Mouse (Mus musculus) embryonic fibroblast, embryonic 13.5 days (primary cell): ENCODE measurements around the gene Exoc3l4. TPM values are rescaled to one million over a fixed set of nuclear protein-coding genes. Genes with fewer than 3 reads are reported as not detected.

Experiments used
- H3K27ac ChIP-seq: 2 replicates; pipeline ENCODE4 v1.5.1; 2012; ENCODE audit warnings: low read length, control low read depth, inconsistent platforms; ENCODE audit not compliant: insufficient read depth
- H3K4me1 ChIP-seq: 2 replicates; pipeline ENCODE4 v1.6.1; 2011; ENCODE audit warnings: low read length; ENCODE audit not compliant: control insufficient read depth, insufficient read depth
- H3K4me3 ChIP-seq: 2 replicates; pipeline ENCODE4 v1.5.1; 2011; ENCODE audit warnings: mild to moderate bottlenecking, control low read depth, low read length; ENCODE audit not compliant: insufficient read depth
- CTCF ChIP-seq: IDR thresholded peaks from 2 replicates; pipeline ENCODE4 v1.5.1; 2011; ENCODE audit warnings: mild to moderate bottlenecking, control low read depth, low read length, moderate library complexity, borderline replicate concordance; ENCODE audit not compliant: insufficient read depth
- POLR2A ChIP-seq: IDR thresholded peaks from 2 replicates; pipeline ENCODE4 v1.6.1; 2011; ENCODE audit warnings: low read depth, mild to moderate bottlenecking, control low read depth, low read length, moderate library complexity
- polyA plus RNA-seq: library from polyadenylated mRNA; stranded (reverse); fragments of >200 nt; gene quantifications from 2 replicates; pipeline ENCODE4 v1.2.4, GENCODE M21; 2011; ENCODE audit warnings: low read depth; ENCODE audit not compliant: missing spikeins, insufficient read length

Exoc3l4 gene
- 6.2 and 6.4 TPM in 2 replicates for polyA plus RNA-seq

DNA sequence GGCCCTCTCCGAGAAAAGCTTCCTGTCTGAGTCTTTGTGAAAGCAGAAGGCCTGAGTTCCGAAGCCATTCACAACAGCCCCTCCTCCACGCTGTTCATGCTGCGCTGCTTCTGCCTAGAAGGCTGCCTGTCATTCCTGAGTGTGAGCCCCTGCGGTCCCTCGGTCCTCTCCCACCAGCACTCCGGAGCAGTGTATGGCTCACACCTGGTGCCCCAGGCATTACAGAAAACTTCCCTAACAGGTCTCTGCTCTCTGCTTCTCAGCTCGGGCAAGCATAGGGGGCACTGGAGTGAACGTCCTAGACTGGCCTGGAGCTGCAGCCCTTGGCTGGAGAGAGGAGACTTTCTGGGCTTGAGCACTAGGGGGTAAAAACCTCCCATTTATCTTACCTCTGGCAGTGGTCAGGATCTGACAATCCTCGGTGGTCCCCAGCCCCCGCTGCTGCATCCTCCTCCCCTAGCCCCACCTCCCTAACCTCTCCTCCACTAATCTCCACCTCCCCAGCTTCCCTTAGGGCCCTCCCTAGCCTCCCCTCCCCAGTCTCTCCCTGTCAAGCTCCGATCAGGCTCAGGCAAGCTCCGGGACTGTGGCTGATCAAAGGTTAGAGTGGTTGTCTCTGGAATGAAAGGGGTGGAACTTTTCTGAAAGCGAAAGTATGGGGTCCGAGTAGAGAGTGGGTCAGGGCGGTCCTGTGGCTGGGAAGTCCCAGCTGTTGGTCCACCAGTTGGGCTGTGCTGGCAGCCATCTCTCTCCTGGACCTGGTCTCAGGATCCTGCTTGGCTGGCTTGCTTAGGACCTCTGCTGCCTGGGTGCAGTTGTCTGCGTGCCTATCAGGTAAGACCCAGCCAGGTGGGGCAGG, at the start of gene Exoc3l4:
TSS of gene Exoc3l4 (plus strand) at position 97 of the 859 bp plus-strand sequence.
- TF ChIP-seq CTCF: no peak
- TF ChIP-seq POLR2A: 0 out of 2 replicates have a peak, but pooled peaks have one; percentile 15
- no peaks in the 10 kb centered on the region for H3K4me1 ChIP-seq
- no peak within 1 kb of the TSS for H3K27ac ChIP-seq

DNA sequence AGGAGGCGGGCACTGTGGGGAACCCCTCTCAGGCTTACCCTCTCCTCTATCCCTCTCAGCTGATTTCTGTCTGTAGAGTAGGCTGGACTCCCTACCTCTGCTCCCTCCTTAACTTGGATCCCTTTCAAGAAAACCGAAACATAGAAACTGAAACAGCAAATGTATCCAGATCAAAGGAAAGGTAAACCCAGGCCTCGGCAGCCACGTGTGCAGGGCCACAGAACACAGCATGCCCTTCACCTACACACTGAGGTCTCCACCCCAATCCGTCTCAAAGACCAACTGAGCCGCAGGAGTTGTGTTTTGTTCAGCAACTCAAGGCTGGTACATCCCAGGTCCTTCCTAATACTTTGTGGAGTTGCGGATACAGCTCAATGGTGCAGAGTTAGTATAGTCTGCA, 49.8 kb upstream of the Exoc3l4 start:
- Histone ChIP-seq H3K27ac (no peak overlapping the region), H3K4me1 (peaks cover 15% of the 10 kb centered on the region), H3K4me3 (no peak overlapping the region)
- TF ChIP-seq CTCF: no peak
- TF ChIP-seq POLR2A: no peak

More for the DNA sequence above, at the start of gene Exoc3l4:
- no peak within 1 kb of the TSS for H3K4me3 ChIP-seq

DNA sequence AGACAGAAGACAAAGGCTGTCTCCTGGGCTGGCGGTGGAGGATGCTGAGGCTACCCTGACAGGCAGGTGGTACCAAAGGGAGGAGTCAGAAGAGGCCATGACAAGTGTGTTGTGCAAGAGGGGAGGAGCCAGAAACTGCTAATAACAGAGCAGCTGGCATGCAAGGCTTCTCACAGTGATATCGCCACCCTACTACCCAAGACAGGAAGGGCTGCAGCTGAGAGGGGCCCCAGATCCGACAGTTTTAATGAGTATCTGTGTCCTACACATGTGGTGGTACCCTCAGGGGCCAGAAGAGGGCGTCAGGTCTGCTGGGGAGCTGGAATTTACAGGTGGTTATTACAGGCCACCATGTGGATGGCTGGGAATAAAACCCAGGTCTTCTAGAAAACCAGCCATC, 46.6 kb upstream of the Exoc3l4 start:
- no peak for TF ChIP-seq POLR2A
- TF ChIP-seq CTCF: no peak
- Histone ChIP-seq H3K27ac (no peak overlapping the region), H3K4me3 (no peak overlapping the region), H3K4me1 (peaks cover 9% of the 10 kb centered on the region)

DNA sequence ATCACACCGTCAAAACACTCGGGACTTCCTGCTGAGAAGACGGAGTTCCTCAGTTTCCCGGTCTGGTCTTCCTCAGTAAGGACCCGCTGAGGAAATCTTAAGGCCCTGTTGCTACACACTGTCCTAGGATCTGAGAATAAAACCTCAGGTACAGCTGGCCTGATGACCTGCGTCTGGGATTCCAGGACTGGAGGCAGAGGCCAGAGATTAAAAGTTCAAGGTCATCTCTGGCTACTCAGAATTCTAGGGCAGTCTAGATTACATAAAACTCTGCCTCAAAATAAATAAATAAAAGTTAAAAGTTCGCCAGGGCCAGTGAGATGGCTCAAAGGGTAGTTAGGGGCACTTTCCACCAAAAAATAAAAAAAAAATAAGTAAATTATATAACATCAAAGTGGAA, 44.9 kb upstream of the Exoc3l4 start:
- H3K27ac ChIP-seq: no peak overlapping the region
- TF ChIP-seq POLR2A (no peak), CTCF (no peak)
- peaks cover 7% of the 10 kb centered on the region for H3K4me1 ChIP-seq
- no peak overlapping the region for H3K4me3 ChIP-seq

DNA sequence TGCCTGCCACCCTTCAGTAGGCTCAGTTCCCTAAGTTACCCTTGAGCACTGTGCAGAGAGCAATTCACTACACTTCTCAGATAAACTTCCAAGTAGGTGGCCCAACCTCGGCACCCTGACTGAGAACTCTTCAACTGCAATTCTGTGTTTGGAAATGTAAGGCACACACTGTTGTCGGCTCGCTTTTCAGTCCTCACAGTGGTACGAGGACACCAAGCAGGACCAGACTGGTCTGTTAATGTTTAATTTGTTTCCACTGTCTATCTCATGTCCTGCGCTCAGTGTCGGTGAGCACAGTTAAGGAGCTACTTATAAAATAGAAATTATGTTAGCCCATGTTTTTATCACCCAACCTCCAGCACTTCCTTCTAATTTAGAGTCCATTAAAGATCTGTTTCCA, 43.4 kb upstream of the Exoc3l4 start:
- Histone ChIP-seq H3K27ac (no peak overlapping the region), H3K4me1 (peaks cover 2% of the 10 kb centered on the region; the same call in 1 of the 2 replicates), H3K4me3 (no peak overlapping the region)
- TF ChIP-seq POLR2A (no peak), CTCF (no peak)

DNA sequence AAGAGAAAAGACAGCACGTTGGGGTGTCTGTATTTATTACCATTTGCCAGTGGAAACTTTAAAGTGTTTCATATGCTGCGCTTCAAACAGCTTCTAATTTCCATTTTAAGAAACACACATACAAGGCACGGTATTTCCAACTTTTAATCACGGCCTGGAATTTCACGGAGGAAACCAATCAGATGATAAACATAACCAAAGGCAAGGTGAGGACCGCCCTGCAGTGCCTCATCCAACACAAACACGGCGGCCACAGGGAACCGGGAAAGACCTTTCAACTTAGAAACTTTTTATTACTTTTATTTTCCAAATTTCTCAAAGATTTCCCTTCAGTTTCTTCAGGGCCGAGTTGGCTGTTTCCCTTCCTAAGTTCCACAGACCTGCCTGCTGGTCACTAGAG, 42.1 kb upstream of the Exoc3l4 start:
- no peaks in the 10 kb centered on the region for H3K4me1 ChIP-seq
- TF ChIP-seq POLR2A (no peak), CTCF (no peak)
- H3K4me3 ChIP-seq: peak overlapping the region; percentile 99; the same call in 1 of the 2 replicates
- H3K27ac ChIP-seq: no peak overlapping the region

DNA sequence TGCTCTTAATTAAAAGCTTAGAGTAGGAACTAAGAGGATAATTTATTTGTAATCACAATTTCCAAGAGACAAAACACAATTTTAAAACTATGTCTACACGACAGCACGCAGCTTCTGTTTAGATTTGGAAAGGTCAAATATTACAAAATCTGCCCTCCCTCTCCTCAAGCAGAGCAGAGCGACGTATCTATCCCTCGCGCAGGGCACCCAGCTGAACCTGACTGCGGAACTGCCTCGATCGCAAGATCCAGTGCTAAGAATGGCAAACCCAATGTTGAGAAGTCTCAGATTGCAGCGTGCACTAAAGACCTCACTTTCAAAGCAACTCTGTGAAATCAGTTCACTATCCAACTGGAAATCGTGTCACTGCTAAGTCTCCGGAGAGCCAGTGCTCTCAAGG, 41.3 kb upstream of the Exoc3l4 start:
- Histone ChIP-seq H3K4me1 (no peaks in the 10 kb centered on the region), H3K27ac (no peak overlapping the region), H3K4me3 (peak overlapping the region; percentile 99)
- no peak for TF ChIP-seq POLR2A
- TF ChIP-seq CTCF: no peak

DNA sequence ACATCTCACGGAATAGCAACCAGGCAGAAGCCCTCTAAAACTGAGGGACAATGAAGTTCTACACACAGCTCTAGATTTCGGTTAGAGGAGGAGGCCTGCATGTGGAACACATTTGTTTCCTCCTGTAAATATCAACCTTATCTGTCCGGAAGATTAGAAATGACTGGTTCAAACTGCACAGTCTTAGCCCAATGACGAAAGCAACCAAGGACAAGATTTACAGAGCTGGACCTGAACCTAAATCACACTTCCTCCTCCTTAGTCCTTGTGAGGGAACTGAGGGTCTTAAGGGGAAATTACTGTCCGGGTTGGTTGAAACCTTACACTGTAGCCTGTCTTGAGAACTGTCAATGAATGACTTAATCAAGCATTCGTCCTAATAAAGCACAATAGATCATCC, 40.8 kb upstream of the Exoc3l4 start:
- TF ChIP-seq CTCF (no peak), POLR2A (no peak)
- no peak overlapping the region for H3K27ac ChIP-seq
- no peaks in the 10 kb centered on the region for H3K4me1 ChIP-seq
- peak overlapping the region; percentile 99 for H3K4me3 ChIP-seq

DNA sequence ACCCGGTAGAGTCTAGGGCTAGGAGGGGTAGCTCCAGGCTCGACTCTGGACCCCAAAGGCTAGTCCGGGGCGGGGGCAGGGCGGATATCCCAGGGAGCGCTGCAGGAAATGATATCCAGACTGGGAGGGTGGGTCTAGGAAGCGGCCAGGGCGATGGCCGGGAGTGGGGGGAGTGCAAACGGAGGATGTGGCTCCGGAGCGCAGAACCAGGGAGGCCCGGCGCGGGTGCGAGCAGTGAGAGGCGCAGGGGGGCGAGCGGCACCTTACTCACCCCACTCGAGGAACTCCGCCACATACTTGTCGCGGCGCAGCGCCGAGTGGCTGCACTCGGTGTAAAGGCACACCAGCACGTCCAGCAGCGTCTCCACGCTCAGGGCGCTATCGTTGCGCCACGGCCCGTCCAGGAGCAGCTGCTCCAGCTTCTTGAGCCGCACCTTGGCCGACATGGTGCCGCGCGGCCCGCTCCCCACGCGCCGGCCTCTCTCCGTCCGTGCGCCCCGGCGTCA, 39.9 kb upstream of the Exoc3l4 start:
- Histone ChIP-seq H3K4me3 (peak overlapping the region; percentile 99), H3K27ac (peak overlapping the region; percentile 55), H3K4me1 (no peaks in the 10 kb centered on the region)
- TF ChIP-seq CTCF (no peak), POLR2A (peak; percentile 47)

DNA sequence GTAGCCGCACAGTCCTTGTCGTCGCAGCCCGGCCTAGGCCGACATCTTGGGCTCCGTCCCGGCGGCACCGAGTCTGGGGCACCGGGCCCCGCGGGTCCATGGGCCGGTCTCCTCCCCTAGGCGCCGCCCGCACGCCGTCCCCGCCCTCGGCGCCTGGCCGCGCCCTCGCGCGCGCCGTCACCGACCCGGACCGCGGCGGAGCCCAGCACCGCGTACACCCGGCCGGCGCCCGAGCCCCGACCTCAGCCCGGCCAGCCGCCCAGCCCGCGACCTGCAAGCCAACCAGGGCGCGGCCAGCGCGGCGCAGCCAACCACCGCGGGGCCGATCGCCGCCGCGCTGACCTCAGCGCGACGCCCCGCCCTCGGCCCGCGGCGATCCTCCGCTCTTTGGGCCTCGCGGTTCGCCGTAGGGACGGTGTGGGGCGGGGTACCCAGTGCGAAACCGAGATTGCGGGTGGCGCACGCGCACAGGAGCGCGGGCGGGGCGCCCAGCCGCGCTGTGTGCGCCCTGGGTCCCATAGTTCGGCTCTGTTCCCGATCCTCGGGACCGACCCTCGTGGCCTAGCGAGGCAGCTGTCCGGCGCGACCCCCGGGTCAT, 39.3 kb upstream of the Exoc3l4 start, which contains the start of gene Cdc42bpb:
TSS of gene Cdc42bpb (minus strand) at position 343 of the 598 bp plus-strand sequence.
- Histone ChIP-seq H3K27ac (peak within 1 kb of the TSS; percentile 55), H3K4me3 (peak within 1 kb of the TSS; percentile 99), H3K4me1 (no peaks in the 10 kb centered on the region)
- no peak for TF ChIP-seq CTCF
- TF ChIP-seq POLR2A: peak; percentile 88
